Mouse (Mus musculus) brain, embryonic 14.5 days (tissue): ENCODE results near the gene Jakmip3.

Experiments used
- CTCF ChIP-seq: fragments of 200-500 bp; IDR thresholded peaks from 2 replicates; pipeline ENCODE4 v1.5.1; 2012; ENCODE audit warnings: inconsistent platforms, mild to moderate bottlenecking, moderate library complexity, borderline replicate concordance; ENCODE audit not compliant: insufficient read depth, insufficient read length; ENCODE audit errors: extremely low read depth
- POLR2A ChIP-seq: fragments of 200-500 bp; IDR thresholded peaks from 2 replicates; pipeline ENCODE4 v1.6.1; 2012; ENCODE audit warnings: mild to moderate bottlenecking, inconsistent platforms, borderline replicate concordance; ENCODE audit not compliant: poor library complexity, insufficient read depth, insufficient read length, severe bottlenecking; ENCODE audit errors: extremely low read depth

GRCm38 (mm10) chr7:139089892-139090874 is 149.7 kb downstream of the Jakmip3 start:
- TF ChIP-seq POLR2A = no peak
- TF ChIP-seq CTCF = no peak
